Mouse (Mus musculus): ENCODE measurements around the gene Zfp92.

Gene Zfp92

DNA sequence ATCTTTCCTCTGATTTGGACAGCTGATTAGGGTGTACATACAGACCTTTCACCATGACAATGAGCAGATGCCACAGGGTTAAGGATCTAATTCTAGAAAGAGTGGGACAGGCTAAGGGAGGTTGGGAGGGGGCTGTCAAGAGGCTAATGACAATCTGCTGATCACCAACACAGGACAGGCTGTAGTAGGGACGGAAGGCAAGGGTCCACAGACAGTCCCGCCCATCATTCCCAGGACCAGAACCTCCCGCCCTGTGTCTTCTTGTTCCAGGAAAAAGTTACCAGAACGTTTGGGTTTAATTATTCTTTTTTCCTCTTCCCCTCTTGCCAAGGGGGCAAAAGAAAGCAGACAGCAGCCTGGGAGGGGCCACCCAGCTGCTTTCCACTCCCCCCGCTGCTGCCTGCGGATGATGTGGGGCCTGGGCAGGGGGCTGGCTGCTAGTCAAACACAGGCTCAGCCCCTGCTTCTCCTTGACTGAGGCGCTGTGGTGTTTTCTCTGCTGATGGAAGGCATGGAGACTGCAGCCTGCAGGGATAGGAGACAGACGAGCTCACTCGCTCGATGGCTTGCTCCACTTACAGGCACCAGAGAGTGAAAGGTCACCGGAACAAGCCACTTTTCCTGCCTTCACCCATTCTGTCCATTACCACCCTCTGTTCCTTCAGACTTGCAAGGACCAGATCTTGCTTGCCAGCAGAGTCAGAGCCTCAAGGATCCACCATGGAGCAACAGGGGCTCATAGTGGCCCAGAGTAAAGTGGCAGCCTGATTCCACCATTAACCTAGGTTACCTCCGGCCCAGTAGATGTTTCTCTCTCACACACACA, 63.7 kb downstream of the Zfp92 start:
- no peak for DNase-seq

DNA sequence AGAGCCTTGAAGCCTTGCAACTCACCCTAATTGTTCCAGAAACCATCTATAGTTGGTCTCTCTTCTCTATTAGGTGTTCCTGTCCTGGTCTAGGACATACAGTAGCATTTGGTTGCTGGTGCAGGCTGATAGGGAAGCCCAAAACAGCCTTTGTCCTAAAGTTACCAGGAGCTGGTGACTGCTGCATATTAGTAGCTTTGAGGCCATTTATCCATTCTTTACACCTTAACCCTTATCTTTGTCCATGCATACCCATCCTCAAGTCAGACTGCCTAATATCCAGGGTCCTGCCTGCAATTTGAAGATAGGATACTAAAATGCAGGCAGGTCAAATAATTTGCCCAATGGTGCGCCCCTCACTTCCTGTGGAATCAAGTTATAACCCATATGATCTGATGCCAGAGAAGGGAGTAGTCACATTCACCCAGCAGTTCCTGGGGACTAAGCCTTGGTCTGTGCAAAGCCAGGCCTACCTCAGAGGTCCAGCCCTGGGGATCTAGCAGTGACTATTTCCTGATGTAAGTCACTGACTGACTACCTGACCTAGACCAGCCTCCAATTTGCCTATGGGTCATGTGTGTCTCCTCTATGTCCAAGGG, 64.9 kb downstream of the Zfp92 start:
- no peak for DNase-seq

DNA sequence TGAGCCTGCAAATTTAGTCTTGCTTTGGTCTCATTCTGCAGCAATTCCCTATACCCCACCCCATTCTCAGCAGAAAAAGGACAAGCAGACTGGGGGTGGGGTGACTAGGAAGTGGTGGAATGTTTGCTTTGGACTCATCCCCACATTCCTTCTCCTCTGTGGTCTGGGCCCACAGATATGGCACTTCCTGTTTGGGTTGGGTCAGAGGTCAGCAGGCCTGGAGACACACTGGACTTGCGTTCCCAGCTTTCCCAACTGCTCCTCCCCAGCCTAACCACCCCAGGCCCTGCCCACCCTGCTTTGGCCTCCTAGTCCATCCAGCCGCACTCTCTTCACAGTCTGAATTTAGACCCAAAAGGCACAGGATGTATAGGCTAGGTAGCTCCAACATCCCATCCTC, 65.7 kb downstream of the Zfp92 start:
- DNase-seq, result no peak

DNA sequence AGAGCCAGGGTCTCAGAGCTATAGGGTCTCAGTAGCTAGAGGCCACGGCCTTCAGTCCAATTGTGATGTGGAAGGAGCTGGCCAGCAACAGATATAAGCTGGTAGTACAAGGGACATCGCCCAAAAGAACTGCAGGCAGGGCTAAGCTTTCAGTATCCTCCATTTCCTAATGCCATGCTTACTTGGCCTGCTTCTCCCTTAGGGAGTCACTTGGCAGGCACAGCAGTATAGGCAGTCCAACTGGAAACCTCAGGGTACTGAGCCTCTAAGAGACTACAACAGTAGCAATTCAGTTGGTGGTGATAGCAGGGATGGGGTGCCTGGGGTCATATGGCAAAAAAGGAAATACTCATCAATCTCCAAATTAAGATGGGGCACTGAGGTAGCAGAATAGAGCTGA, 66.6 kb downstream of the Zfp92 start:
- DNase-seq, result no peak

All from retina, postnatal 1 day (tissue).